Mouse (Mus musculus) hindbrain, embryonic 16.5 days (tissue): Measurements from ENCODE around the gene Col20a1. TPM values are rescaled to one million over a fixed set of nuclear protein-coding genes. Genes with fewer than 3 reads are reported as not detected.

Experiments
- ATAC-seq: fragments of 200-750 bp; cut with Nextera tagmentation; 2 replicates; pipeline ENCODE4 v1.8.0; 2017; ENCODE audit warnings: moderate TSS enrichment, moderate library complexity
- H3K27ac ChIP-seq: fragments of 300-500 bp; sonication (generic); 2 replicates; pipeline ENCODE4 v1.5.1; 2014; ENCODE audit warnings: low read depth, mild to moderate bottlenecking, control low read depth, low read length, moderate library complexity
- H3K27me3 ChIP-seq: fragments of 300-500 bp; sonication (generic); replicated peaks from 2 replicates; pipeline ENCODE4 v1.6.1; 2014; ENCODE audit warnings: low read length; ENCODE audit not compliant: control insufficient read depth, insufficient read depth
- H3K36me3 ChIP-seq: fragments of 300-500 bp; sonication (generic); 2 replicates; pipeline ENCODE4 v1.6.1; 2014; ENCODE audit warnings: mild to moderate bottlenecking, low read length, moderate library complexity, mixed read lengths; ENCODE audit not compliant: control insufficient read depth, insufficient read depth
- H3K4me1 ChIP-seq: fragments of 300-500 bp; sonication (generic); 2 replicates; pipeline ENCODE4 v1.6.1; 2014; ENCODE audit warnings: low read depth, low read length; ENCODE audit not compliant: control insufficient read depth, insufficient read depth
- H3K4me2 ChIP-seq: fragments of 300-500 bp; sonication (generic); 2 replicates; pipeline ENCODE4 v1.6.1; 2014; ENCODE audit warnings: mild to moderate bottlenecking, low read length, control low read depth, moderate library complexity
- H3K4me3 ChIP-seq: fragments of 300-500 bp; sonication (generic); 2 replicates; pipeline ENCODE4 v1.5.1; 2014; ENCODE audit warnings: mild to moderate bottlenecking, low read length, control low read depth, moderate library complexity
- H3K9ac ChIP-seq: fragments of 300-500 bp; sonication (generic); 2 replicates; pipeline ENCODE4 v1.6.1; 2014; ENCODE audit warnings: low read depth, mild to moderate bottlenecking, control low read depth, low read length, moderate library complexity
- H3K9me3 ChIP-seq: fragments of 300-500 bp; sonication (generic); 2 replicates; pipeline ENCODE4 v1.6.1; 2014; ENCODE audit warnings: mild to moderate bottlenecking, low read length, moderate library complexity; ENCODE audit not compliant: control insufficient read depth
- WGBS: fragments of 180-500 bp; shearing (Covaris S2); extraction: QIAGEN DNeasy Blood & Tissue Kit; methylation state at CpG from one replicate; pipeline ENCODE4 v1.1.7; 2014; 5-methylcytosine and 5-hydroxymethylcytosine counted together
- polyA plus RNA-seq: library from polyadenylated mRNA; unstranded; fragments of >200 nt; fragmentation: Nextera tagmentation; extraction: Ambion mirVana; gene quantifications from 2 replicates; pipeline ENCODE4 v1.2.1, GENCODE M21; 2015

Col20a1 gene
- polyA plus RNA-seq, 1 experiment from 2014 or later: 0.04 TPM

DNA sequence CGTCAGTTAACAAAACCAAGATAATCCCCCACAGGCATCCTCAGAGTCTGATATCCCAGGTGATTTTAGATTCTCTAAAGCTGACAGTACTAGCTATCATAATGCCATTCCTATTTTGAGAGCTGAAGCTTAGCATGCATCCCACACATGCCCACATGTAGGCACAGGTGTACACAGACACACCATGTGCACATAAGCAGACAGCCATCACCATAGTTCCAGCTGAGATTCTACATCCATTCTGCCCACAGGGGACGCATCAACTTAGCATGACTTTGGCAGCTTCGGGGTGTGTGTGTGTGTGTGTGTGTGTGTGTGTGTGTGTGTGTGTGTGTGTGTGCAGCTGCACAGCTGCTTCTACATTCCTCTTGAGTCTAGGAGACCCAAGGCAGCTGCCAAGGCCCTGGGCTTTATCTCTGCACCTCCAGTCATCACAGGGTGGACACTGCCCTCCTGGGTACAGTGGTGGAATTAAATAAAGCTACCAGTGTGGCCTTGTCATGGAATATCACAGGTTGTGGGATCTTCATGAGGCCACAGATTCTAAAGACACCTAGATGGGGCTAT lies 2.1 kb downstream of the Col20a1 start:
- no peak overlapping the region for H3K27ac ChIP-seq
- WGBS: 36% methylated on average over 3 of the region's 3 CpGs
- no peak for ATAC-seq

DNA sequence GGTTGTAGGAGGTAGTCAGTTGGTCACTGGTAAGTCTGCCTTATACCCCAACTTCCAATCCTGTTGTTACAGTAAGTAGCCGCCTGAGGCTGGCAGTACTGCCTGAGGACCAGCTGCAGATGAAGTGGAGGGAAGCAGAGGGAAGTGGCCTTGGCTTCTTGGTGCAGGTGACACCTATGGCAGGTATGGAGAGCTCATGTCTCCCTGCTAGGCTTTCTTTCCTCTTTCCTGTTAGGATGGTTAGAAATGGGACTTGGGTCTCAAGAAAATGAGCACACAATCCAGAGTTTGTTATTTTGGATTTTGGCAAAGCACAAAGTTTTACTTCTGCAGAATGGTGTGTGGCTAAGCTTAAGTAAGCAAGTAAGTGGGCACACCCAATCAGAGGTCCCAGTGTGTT lies 2.6 kb downstream of the Col20a1 start:
- H3K9me3 ChIP-seq: no peaks in the 10 kb centered on the region
- no peak overlapping the region for H3K4me2 ChIP-seq
- H3K27ac ChIP-seq: no peak overlapping the region
- WGBS: 87% methylated on average over 1 of the region's 1 CpGs
- no peaks in the 10 kb centered on the region; the same call in 1 of the 2 replicates for H3K4me1 ChIP-seq
- H3K4me3 ChIP-seq: no peak overlapping the region
- no peaks in the 10 kb centered on the region for H3K27me3 ChIP-seq
- no peak for ATAC-seq
- H3K36me3 ChIP-seq: no peaks in the 10 kb centered on the region
- H3K9ac ChIP-seq: no peak overlapping the region

More for the DNA sequence above, 2.1 kb downstream of the Col20a1 start:
- no peak overlapping the region for H3K4me2 ChIP-seq
- H3K36me3 ChIP-seq: no peaks in the 10 kb centered on the region
- no peaks in the 10 kb centered on the region for H3K9me3 ChIP-seq
- H3K9ac ChIP-seq: no peak overlapping the region
- no peak overlapping the region for H3K4me3 ChIP-seq
- no peaks in the 10 kb centered on the region for H3K27me3 ChIP-seq
- H3K4me1 ChIP-seq: no peaks in the 10 kb centered on the region; the same call in 1 of the 2 replicates

DNA sequence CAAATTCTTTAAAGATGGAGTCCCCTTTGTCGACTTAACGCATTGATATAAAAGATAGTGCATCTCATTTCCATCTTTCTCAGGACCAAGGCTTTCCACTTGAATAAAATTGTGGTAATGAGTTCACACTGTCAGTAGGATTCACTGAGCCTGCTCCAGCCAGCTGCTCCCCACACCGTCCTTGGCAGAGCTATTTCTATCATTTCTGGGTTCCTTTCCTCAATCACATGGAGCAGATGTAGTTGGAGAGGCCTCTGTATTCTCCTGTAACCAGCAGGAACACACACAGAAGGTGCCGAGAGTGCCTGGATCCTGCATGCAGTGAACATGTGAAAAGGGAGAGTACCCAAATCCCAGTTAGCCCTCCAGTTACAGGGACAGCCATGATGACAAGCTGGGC lies 4.0 kb downstream of the Col20a1 start:
- 57% methylated on average over 4 of the region's 4 CpGs for WGBS
- no peak for ATAC-seq
- no peaks in the 10 kb centered on the region for H3K36me3 ChIP-seq
- H3K27ac ChIP-seq: no peak overlapping the region
- no peak overlapping the region for H3K9ac ChIP-seq
- no peaks in the 10 kb centered on the region for H3K27me3 ChIP-seq
- no peak overlapping the region for H3K4me3 ChIP-seq
- no peaks in the 10 kb centered on the region for H3K9me3 ChIP-seq
- no peaks in the 10 kb centered on the region; the same call in 1 of the 2 replicates for H3K4me1 ChIP-seq
- no peak overlapping the region for H3K4me2 ChIP-seq

DNA sequence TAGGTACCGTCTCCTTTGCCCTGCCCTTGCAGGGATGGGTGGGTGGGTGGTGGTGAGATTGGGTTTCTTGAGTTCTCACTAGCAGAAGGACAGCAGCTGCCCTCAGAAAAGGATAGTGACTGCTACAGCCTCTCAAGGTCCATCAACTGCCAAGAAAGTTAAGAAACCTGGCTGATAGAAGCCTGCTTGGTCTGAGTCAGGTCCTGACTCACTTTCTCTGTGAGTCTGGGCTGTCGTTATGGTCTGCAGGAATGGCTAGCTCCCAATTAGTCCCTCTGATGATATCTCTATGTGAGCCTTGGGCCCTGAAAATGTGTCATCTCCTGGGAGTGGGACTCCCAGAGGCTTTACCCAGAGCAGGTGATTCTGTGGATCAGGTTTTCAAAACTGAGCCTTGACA lies 8.0 kb downstream of the Col20a1 start:
- whole genome bisulfite sequencing: 86% methylated on average over 2 of the region's 2 CpGs
- H3K4me3 ChIP-seq: no peak overlapping the region

DNA sequence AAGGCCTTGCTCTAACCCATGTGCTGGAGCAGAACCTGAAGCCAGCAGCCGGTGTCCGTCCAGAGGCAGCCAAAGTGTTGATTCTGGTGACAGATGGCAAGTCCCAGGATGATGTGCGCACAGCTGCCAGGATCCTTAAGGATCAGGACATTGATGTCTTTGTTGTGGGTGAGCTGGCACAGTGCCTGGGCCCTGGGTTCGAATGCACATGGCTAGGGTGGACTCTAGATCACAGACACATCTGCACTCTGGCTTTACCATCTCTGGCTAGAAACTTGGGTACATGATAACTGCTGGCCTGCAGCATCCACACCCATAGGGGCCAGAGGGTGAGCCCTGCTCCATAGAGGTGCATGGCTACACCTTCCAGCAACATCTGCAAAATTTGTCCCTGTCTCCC lies 9.1 kb downstream of the Col20a1 start:
- 81% methylated on average over 4 of the region's 4 CpGs for WGBS
- Histone ChIP-seq H3K4me1 (peaks cover 2% of the 10 kb centered on the region; the same call in 1 of the 2 replicates), H3K4me2 (no peak overlapping the region), H3K27ac (no peak overlapping the region), H3K9ac (no peak overlapping the region), H3K36me3 (no peaks in the 10 kb centered on the region), H3K27me3 (no peaks in the 10 kb centered on the region), H3K9me3 (no peaks in the 10 kb centered on the region), H3K4me3 (no peak overlapping the region)
- ATAC-seq: 0 out of 2 replicates have a peak, but pooled peaks have one; percentile 3

More for the DNA sequence above, 8.0 kb downstream of the Col20a1 start:
- Histone ChIP-seq H3K4me2 (no peak overlapping the region), H3K9me3 (no peaks in the 10 kb centered on the region), H3K27ac (no peak overlapping the region), H3K9ac (no peak overlapping the region), H3K4me1 (peaks cover 2% of the 10 kb centered on the region; the same call in 1 of the 2 replicates), H3K27me3 (no peaks in the 10 kb centered on the region), H3K36me3 (no peaks in the 10 kb centered on the region)
- no peak for ATAC-seq

DNA sequence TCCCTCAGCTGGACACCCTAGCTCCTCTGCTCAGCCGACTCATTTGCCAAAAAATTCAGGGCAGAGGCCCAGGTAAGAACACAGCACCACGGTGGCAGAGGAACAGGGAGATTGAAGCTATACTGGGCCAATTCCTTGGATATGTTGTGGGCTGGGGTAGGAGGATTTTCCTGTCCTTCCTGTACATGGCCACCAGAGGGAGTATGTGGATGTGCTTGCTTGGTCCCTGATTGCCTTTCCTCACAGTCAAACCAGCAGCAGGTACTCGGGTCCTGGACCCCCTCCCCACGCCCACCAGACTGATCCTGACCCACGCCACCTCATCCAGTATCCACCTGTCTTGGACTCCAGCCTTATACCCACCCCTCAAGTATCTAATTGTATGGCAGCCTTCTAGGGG lies 10.1 kb downstream of the Col20a1 start:
- Histone ChIP-seq H3K27me3 (no peaks in the 10 kb centered on the region), H3K9ac (peak overlapping the region; percentile 26; the same call in 1 of the 2 replicates), H3K4me1 (peaks cover 2% of the 10 kb centered on the region; the same call in 1 of the 2 replicates), H3K9me3 (no peaks in the 10 kb centered on the region), H3K36me3 (no peaks in the 10 kb centered on the region), H3K4me3 (no peak overlapping the region), H3K4me2 (no peak overlapping the region), H3K27ac (no peak overlapping the region)
- 16% methylated on average over 5 of the region's 5 CpGs for whole genome bisulfite sequencing
- ATAC-seq: peak; percentile 77

DNA sequence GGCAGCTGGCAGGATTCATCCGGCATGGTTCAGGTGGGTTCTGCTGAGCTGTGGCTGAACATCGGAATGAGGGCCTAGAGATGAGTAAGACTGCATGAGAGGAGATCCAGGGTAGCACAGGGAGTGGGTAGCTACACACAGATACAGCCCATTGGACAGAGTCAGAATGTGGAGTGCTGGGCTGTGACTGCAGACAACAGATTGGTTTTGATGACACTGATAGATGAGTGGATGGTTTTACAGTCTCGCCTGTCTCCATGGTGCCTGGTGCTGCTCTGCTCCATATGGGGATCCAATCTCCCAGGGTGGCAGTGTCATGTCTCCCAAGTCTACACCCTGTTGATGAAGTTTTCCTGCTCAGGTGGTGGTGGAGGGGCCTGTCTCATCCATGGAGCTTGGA lies 10.6 kb downstream of the Col20a1 start:
- ATAC-seq: peak; percentile 18
- Histone ChIP-seq H3K36me3 (no peaks in the 10 kb centered on the region), H3K27me3 (no peaks in the 10 kb centered on the region), H3K4me2 (no peak overlapping the region), H3K9me3 (no peaks in the 10 kb centered on the region), H3K4me3 (no peak overlapping the region), H3K27ac (no peak overlapping the region), H3K9ac (peak overlapping the region; percentile 26; the same call in 1 of the 2 replicates), H3K4me1 (peaks cover 2% of the 10 kb centered on the region; the same call in 1 of the 2 replicates)
- 78% methylated on average over 3 of the region's 3 CpGs for WGBS

DNA sequence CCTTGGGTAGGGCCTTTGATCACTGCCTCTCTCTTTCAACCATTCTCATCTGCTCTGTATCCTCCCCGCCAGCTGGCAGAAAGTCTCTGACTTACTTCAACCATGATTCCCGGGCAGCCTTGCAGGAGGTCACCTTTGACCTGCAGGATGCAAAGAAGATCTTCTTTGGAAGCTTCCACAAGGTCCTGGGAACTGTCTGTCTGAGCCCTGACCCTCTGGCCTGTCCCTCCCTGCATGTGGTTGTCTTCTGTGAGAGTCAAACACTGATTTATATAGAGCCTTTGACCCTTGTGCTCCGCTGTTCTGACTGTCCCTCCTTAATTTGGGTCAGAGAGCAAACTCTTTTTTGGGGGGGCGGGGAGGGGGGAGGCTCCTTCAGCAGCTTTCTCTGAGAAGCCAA lies 20.7 kb downstream of the Col20a1 start:
- no peak overlapping the region for H3K4me3 ChIP-seq
- no peaks in the 10 kb centered on the region for H3K36me3 ChIP-seq
- 11% methylated on average over 4 of the region's 4 CpGs for WGBS

DNA sequence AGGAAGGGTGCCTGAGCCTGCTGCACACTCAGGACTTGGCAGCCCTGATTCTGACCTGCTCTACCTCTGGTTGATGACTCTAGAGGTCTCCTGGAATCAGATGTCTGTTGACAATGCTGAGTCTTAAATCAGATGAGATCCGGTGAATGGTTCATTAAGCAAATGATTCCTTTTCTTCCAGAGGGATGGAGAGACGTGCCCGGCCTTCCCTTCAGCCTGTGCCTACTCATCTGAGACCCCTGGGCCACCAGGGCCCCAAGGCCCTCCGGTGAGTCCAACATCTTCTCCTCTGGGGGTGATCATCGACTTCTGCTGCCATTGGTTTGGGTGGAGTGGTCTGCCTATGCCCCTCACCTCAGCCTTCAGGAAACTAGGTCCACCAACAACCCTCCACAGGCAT lies 22.0 kb downstream of the Col20a1 start:
- no peaks in the 10 kb centered on the region for H3K36me3 ChIP-seq
- H3K4me2 ChIP-seq: no peak overlapping the region
- no peaks in the 10 kb centered on the region for H3K4me1 ChIP-seq
- no peak overlapping the region for H3K9ac ChIP-seq
- H3K27me3 ChIP-seq: no peaks in the 10 kb centered on the region
- no peak for ATAC-seq
- H3K4me3 ChIP-seq: no peak overlapping the region
- 66% methylated on average over 5 of the region's 5 CpGs for WGBS
- H3K27ac ChIP-seq: no peak overlapping the region
- no peaks in the 10 kb centered on the region for H3K9me3 ChIP-seq

More for the DNA sequence above, 20.7 kb downstream of the Col20a1 start:
- Histone ChIP-seq H3K4me2 (no peak overlapping the region), H3K27ac (no peak overlapping the region), H3K4me1 (no peaks in the 10 kb centered on the region), H3K9me3 (no peaks in the 10 kb centered on the region), H3K9ac (no peak overlapping the region), H3K27me3 (no peaks in the 10 kb centered on the region)
- ATAC-seq: no peak
